Mouse (Mus musculus) liver, embryonic 14.5 days (tissue): ENCODE data around the gene Shd.

ENCODE experiments used
- CTCF ChIP-seq: IDR thresholded peaks from 2 replicates; pipeline ENCODE4 v1.5.1; 2016; ENCODE audit warnings: antibody characterized with exemption, low read depth, control low read depth
- EP300 ChIP-seq: IDR thresholded peaks from 2 replicates; pipeline ENCODE4 v1.6.1; 2016; ENCODE audit warnings: antibody characterized with exemption, low read depth

- TF ChIP-seq CTCF (no peak), EP300 (no peak)
Measured at GRCm38 (mm10) chr17:55952447-55953027, 17.7 kb upstream of the Shd start, which contains the start of gene Ebi3.
